Mouse (Mus musculus) limb, embryonic 12.5 days (tissue): ENCODE results near the gene Gm826. TPM values are rescaled to one million over a fixed set of nuclear protein-coding genes. Genes with fewer than 3 reads are reported as not detected.

Experiments
- ATAC-seq: fragments of 200-750 bp; cut with Nextera tagmentation; 2 replicates; pipeline ENCODE4 v1.8.0; 2017; ENCODE audit warnings: low read depth, moderate TSS enrichment; ENCODE audit not compliant: insufficient number of reproducible peaks, insufficient read depth, low FRiP score, low TSS enrichment
- H3K27ac ChIP-seq: fragments of 300-500 bp; sonication (generic); 2 replicates; pipeline ENCODE4 v1.5.1; 2016; ENCODE audit warnings: mild to moderate bottlenecking, moderate library complexity
- H3K27me3 ChIP-seq: fragments of 300-500 bp; sonication (generic); 2 replicates; pipeline ENCODE4 v1.6.1; 2016; ENCODE audit warnings: mild to moderate bottlenecking, moderate library complexity
- H3K36me3 ChIP-seq: fragments of 300-500 bp; sonication (generic); 2 replicates; pipeline ENCODE4 v1.6.1; 2016; ENCODE audit warnings: mild to moderate bottlenecking, moderate library complexity
- H3K4me1 ChIP-seq: fragments of 300-500 bp; sonication (generic); replicated peaks from 2 replicates; pipeline ENCODE4 v1.6.1; 2016
- H3K4me2 ChIP-seq: fragments of 300-500 bp; sonication (generic); 2 replicates; pipeline ENCODE4 v1.6.1; 2016; ENCODE audit warnings: mild to moderate bottlenecking, moderate library complexity
- H3K4me3 ChIP-seq: fragments of 300-500 bp; sonication (generic); replicated peaks from 2 replicates; pipeline ENCODE4 v1.5.1; 2016; ENCODE audit warnings: mild to moderate bottlenecking
- H3K9ac ChIP-seq: fragments of 300-500 bp; sonication (generic); replicated peaks from 2 replicates; pipeline ENCODE4 v1.6.1; 2016; ENCODE audit warnings: mild to moderate bottlenecking, moderate library complexity
- H3K9me3 ChIP-seq: fragments of 300-500 bp; sonication (generic); 2 replicates; pipeline ENCODE4 v1.6.1; 2016; ENCODE audit warnings: mild to moderate bottlenecking, moderate library complexity
- WGBS: fragments of 180-500 bp; shearing (Covaris S2); methylation state at CpG from one replicate; pipeline ENCODE4 v1.1.7; 2016; 5-methylcytosine and 5-hydroxymethylcytosine counted together
- polyA plus RNA-seq: library from polyadenylated mRNA; unstranded; fragments of >200 nt; fragmentation: Nextera tagmentation; extraction: Ambion mirVana; gene quantifications from 2 replicates; pipeline ENCODE4 v1.2.1, GENCODE M21; 2016

The Gm826 gene
- polyA plus RNA-seq, 1 experiment from 2014 or later = not detected

DNA sequence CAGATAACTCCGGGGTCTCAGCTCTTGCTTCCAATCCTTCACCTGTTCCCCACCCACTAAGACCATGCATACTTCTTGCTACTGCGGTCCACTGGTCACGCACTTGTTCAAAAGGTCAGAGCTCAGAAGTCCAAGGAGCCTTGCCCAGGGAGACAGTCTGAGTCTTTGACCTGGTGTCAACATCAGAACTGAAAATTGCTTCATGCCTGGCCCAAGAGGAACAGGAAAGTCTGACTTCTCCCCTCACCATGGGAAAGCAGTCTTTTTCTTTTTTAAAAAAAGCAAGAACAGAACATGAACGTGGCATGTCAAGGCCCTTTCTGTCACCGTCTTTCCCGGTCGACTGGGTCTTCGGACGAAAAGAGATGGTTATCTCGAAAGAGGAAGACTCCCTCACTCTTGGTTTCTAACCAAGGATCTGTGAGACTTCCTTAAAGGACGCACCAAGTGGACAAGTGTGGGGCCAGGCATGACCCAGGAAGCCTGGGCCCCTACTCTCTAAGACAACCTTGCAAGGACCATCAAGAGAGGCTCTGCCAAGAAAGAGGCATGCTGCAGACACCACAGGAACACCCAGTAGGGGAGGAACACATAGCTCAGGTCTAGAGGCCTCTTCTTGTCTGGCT, 66.0 kb downstream of the Gm826 start:
- H3K27me3 ChIP-seq = peaks cover 5% of the 10 kb centered on the region; the same call in 1 of the 2 replicates
- H3K4me2 ChIP-seq = no peak overlapping the region
- 91% methylated on average over 11 of the region's 11 CpGs for whole genome bisulfite sequencing
- no peaks in the 10 kb centered on the region for H3K4me1 ChIP-seq
- no peak overlapping the region for H3K9ac ChIP-seq
- no peak for ATAC-seq
- no peaks in the 10 kb centered on the region for H3K36me3 ChIP-seq
- H3K4me3 ChIP-seq = no peak overlapping the region
- no peaks in the 10 kb centered on the region for H3K9me3 ChIP-seq
- H3K27ac ChIP-seq = no peak overlapping the region

DNA sequence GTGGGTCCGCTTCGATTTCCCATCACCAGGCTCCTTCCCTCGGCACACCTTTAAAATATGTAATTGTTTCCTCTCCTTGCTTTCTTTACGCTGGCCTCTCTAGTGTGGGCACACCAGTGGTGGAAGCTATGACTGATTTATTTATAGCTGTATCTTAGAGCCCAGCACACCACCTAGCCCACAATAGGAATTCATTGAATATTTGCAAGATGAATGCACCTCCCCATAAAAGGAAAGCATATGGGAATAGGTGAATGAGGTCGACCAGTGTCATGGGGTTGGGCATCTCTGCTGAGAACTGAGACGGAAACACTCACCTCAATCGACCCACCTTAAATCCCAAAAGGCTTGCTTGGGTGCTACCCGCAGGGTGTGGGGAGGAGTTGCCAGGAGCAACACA, 70.1 kb downstream of the Gm826 start:
- Histone ChIP-seq H3K36me3 (no peaks in the 10 kb centered on the region), H3K4me1 (no peaks in the 10 kb centered on the region), H3K9me3 (no peaks in the 10 kb centered on the region), H3K27me3 (no peaks in the 10 kb centered on the region), H3K4me3 (no peak overlapping the region), H3K4me2 (no peak overlapping the region), H3K27ac (no peak overlapping the region), H3K9ac (no peak overlapping the region)
- WGBS = 87% methylated on average over 8 of the region's 8 CpGs
- ATAC-seq = no peak

- no peaks in the 10 kb centered on the region for H3K9me3 ChIP-seq
- 83% methylated on average over 3 of the region's 3 CpGs for WGBS
- H3K4me3 ChIP-seq = no peak overlapping the region
- no peak overlapping the region for H3K27ac ChIP-seq
- H3K4me1 ChIP-seq = no peaks in the 10 kb centered on the region
- H3K9ac ChIP-seq = no peak overlapping the region
- no peaks in the 10 kb centered on the region for H3K27me3 ChIP-seq
- H3K36me3 ChIP-seq = no peaks in the 10 kb centered on the region
- no peak overlapping the region for H3K4me2 ChIP-seq
- ATAC-seq = no peak
Observed at GRCm38 (mm10) chr2:160261538-160261937, 72.4 kb downstream of the Gm826 start.

Other genes with a start within 250 kb of the Gm826 start
- 9.1 and 10.3 TPM in 2 replicates for gene Mafb, start 32.9 kb upstream of the Gm826 start, polyA plus RNA-seq